Mouse (Mus musculus) kidney, postnatal 25 days (tissue): ENCODE results near the gene Fes.

Experiments used
- DNase-seq, 2 experiments: peaks; one replicate each; pipeline ENCODE4 v3.0.0; 2021; ENCODE audit warnings: mixed read lengths in 2 of 2

Gene Fes

GRCm38 (mm10) chr7:80387633-80388543 is at the start of gene Fes:
Fes (minus strand) TSS chr7:80387946.
- peak; percentile 77 to 88 for DNase-seq

GRCm38 (mm10) chr7:80436571-80436970 is 48.8 kb upstream of the Fes start:
- DNase-seq, result peak; percentile 32 to 41

GRCm38 (mm10) chr7:80435594-80435993 is 47.8 kb upstream of the Fes start:
- DNase-seq, result no peak

- peak; percentile 21 to 49 for DNase-seq
Observed at GRCm38 (mm10) chr7:80429661-80430060, 41.9 kb upstream of the Fes start.

DNA sequence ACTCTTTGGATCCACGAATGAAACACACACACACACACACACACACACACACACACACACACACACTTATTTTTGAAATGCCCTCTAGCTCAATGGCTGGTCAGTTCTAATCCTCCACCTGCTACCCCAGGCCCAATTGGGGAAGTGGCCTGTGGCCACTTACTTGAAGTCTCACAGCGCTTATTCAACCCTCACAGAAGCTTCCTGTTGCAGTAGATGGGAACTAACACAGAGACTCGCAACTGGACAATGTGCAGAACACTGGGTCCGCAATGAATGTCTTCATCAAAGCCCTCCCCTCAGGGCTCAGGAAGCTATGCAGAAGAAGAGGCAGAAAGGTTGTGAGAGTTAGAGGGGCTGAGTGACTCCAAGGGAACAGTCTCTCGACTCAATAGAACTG is 40.0 kb upstream of the Fes start:
- DNase-seq, result no peak

DNA sequence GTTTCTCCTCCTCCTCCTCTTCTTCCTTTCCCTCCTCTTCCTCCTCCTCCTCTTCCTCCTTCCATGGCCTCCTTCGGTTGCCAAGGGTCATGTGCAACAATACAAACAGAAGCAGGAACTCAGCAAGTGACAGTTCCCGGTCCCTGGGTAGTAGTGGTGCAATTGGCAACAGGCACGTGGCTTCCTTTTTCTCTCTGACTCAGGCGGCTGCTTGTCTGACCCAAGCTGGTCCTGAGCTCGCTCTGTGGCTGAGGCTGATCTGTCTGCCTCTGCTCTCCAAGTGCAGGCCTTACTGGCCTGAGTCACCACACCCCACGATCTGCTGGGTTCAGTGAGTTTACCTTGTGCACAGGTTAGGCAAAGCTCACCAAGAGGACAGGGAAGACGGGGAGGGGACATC is 38.6 kb upstream of the Fes start:
- peak in 1 of 2 experiments; percentile 59 for DNase-seq

- no peak for DNase-seq
Observed at GRCm38 (mm10) chr7:80424722-80425121, 37.0 kb upstream of the Fes start.

DNA sequence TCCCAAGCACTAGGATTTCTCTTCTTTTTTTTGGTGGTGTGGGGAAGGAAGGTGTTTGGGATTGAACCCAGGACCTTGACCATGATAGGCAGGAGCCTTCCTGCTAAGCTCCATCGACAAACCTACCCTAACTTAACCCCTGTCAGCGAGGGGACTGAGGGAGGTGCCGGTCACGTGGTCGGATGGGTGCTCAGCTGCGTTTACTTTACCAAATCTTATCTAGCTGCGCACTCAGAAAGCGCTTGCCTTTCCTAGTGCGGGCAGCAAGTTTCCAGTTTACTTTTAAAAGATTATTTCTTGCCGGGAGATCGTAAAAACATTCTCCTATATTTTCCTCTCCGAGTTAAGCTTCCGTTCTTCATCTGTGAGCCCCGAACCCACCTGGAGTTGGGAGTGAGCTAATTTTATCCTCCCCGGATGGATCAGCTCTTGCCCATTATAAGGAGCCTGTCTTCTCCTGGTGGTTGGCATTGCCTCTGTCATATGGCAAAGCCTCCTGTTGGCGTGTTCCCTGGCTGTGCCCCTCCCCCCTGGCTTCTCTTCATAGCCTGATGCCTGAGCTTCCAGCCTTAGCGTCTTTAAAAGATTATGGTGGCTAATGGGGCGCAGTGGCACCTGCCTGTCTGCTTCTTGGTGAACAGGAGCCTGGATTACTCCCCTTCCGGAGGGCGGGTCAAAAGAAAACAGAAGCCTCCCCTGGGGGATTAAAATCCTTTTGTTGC is 35.2 kb upstream of the Fes start:
- peak in 1 of 2 experiments; percentile 37 for DNase-seq

- DNase-seq, result no peak
Observed at GRCm38 (mm10) chr7:80421576-80421975, 33.8 kb upstream of the Fes start.

DNA sequence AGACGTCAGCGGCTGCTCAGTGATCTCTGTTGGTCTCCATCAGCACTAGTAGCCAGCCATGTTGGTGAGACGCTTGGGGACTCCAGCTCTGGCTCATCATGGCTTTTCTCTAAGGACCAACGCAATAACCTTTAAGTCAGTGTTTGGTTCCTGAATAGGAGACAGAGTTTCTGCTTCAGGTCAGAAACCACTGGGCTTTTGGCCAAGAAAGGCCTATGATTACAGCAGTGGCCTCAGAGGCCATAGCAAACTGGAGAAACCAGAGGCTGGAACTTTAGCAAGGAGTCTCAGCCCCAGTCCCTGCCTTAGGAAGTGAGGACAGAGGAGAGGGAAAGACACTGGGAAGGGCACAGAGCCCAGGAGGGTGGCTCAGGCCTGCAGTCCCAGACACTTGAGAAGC is 32.8 kb upstream of the Fes start:
- peak in 1 of 2 experiments; percentile 67 for DNase-seq

DNA sequence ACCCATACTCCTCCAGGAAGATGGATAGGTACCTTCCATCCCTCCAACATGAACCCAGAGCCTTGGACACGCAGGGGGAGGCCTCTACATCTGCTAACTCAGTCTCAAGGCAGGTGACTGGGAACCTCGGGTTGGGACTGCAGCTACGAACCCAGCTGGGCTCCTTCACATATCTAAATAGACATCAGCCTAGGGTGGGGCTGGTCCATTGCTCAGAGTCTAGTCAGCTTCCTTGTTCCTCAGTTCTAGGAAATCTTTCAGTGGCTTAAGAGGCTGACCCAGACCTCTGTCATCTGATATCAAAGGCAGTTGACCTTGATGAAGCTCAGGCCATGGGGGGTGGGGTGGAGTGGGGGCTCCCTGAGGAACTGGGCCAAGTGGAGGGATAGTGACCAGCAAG is 31.5 kb upstream of the Fes start:
- DNase-seq, result no peak

DNA sequence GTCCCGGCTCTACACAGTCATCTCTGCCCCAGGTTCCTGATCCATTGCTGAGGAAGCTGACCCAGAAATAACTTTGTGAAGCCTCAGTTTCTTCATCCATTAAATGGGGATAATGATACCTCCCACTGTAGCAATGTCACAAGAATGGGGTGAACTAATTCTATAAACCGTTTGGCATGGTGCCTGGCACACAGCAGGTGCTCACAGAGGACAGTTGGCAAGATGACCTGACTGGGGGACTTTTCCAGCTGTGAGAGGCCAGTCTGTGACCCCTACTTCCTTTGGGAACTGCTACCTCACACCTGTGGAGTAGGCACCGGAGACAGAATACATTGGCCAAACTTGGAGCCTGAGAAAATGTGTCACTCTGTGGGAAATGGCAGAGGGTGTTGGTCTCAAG is 30.3 kb upstream of the Fes start:
- peak in 1 of 2 experiments; percentile 24 for DNase-seq

GRCm38 (mm10) chr7:80417601-80418000 is 29.9 kb upstream of the Fes start:
- DNase-seq, result peak in 1 of 2 experiments; percentile 35

GRCm38 (mm10) chr7:80416969-80417368 is 29.2 kb upstream of the Fes start:
- no peak for DNase-seq

GRCm38 (mm10) chr7:80414303-80414855 is 26.6 kb upstream of the Fes start:
- no peak for DNase-seq

- DNase-seq, result peak in 1 of 2 experiments; percentile 25
Observed at GRCm38 (mm10) chr7:80413512-80414302, 26.0 kb upstream of the Fes start.

DNA sequence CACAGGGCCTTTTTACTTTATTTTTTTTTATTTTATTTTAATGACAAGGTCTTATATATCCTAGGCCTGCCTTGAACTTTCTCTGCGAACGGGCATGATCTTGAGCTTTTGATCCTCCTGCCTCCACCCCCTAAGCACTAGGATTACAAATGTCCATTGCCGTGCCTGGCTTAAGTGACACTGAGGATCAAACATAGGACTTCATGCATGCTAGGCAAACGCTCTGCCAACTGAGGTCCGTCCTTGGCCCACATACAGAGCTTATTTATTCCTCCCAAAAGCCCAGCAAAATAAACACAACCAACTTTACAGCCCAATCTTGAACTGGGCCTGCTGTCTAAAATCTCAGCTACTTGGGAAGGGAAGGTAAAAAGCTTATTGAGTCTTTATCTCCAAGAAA is 25.0 kb upstream of the Fes start:
- DNase-seq, result no peak

GRCm38 (mm10) chr7:80412279-80412678 is 24.5 kb upstream of the Fes start:
- no peak for DNase-seq

DNA sequence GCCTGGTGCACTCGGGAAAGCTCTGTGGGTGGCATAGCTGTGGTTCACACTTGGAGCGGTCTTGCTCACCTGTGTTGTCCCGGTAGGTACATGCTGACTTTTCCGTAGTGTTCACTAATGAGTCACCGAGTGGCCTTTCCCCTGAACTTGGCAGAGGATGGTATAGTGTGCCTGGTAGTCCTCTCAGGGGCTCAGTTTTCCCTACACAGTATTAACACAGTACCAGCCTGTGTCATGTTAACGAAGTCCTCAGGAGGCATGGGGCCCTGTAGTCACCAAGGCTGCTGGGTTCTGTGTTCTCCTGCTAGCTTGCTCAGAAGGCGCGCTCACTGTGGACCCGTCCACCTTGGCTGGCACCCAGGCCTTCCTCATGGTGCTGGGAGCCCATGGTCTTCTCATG is 22.6 kb upstream of the Fes start:
- no peak for DNase-seq

DNA sequence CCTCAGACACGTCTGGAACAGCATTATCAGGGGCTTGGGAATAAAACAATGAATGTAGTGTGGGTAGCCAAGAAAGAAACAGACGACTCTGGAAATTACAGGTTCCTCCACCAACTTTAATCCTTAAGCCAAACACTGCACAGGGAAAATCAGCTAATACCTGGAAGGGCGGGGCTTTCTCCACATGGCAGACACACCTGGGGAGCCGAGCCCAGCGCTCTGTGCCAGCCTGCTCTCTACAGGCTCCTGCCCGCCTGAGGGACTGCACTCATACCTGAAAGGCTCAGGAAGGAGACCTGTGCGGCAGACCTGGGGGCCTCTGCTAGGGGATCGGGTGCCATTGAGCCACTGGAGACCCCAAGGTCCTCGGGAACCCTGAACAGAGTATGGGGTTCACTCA is 20.0 kb upstream of the Fes start:
- no peak for DNase-seq

DNA sequence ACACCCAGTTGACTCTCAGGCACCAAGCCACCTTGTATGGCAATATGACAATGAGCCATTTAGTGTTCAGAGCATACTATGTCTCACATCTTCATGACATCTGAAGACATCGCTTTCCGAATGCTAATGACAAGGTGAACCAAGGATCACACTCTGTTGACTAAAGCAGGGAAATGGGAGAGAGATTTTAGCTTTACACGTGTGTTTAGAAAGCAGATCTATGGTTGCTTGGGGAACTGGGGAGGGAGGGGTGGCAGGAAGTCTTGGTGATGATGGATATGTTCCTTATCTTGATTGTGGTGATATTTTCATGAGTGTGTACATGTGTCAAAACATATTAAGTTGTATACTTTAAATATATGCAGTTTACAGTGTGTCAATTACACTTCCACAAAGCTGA is 18.4 kb upstream of the Fes start:
- DNase-seq, result no peak

DNA sequence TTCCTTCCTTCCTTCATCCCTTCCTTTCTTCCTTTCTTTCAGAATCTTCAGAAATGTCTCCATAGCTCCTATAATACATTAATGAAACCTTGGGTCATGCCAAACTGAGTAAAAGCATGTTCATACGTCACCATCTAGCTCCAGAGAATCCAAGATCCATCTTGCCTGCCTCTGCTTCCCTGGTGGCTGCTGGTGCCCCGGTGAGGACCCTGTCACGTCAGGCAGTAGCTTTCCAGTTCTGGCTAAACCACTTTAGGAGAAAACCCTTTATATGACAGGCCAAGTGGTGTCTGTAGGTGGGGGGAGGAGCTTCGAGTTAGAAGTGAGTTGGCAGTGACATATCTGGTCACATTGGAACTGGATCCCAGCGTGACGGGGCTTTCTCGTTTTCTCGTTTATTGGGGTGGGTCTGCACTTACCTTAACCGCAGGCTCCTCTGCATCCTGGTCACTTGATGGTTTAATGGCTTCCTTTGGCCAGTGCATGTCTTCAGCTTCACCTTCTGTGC is 17.5 kb upstream of the Fes start, which contains the start of gene Furin:
Gene Furin, minus strand, starts transcription at position 249 of the 508 bp plus-strand sequence.
- no peak for DNase-seq
